Mouse (Mus musculus): ENCODE measurements at regions not wholly inside any gene's neighbourhood (a gene's known extent, or its start where the extent isn't known, plus 50 kb on each side); places are given as distances from the start of the nearest gene placed in this dataset.
A peak's percentile ranks its signal among the peaks of the same experiment; 100 is the strongest.

GRCm38 (mm10) chr5:18080761-18081160 lies 118.4 kb downstream of the Gnat3 start:
- Histone ChIP-seq H3K9ac (ENCODE audit: low read depth, low read length) (no peak overlapping the region), H3K9me3 (ENCODE audit: control insufficient read depth, low read length) (no peaks in the 10 kb centered on the region), H3K4me1 (ENCODE audit: control insufficient read depth, insufficient read depth, low read length) (no peaks in the 10 kb centered on the region), H3K4me3 (ENCODE audit: low read length) (no peak overlapping the region), H3K4me2 (ENCODE audit: low read depth, low read length) (no peak overlapping the region), H3K27me3 (replicated peaks; ENCODE audit: control insufficient read depth, insufficient read depth, low read length) (no peaks in the 10 kb centered on the region), H3K27ac (ENCODE audit: low read length) (no peak overlapping the region), H3K36me3 (ENCODE audit: control insufficient read depth, insufficient read depth, low read length) (no peaks in the 10 kb centered on the region)
- no peak for ATAC-seq

GRCm38 (mm10) chr5:18082219-18082618 lies 119.9 kb downstream of the Gnat3 start:
- no peak overlapping the region for H3K4me3 ChIP-seq (ENCODE audit: low read length)
- H3K4me1 ChIP-seq (ENCODE audit: control insufficient read depth, insufficient read depth, low read length): no peaks in the 10 kb centered on the region
- no peak for ATAC-seq
- 68% methylated on average over 9 of the region's 9 CpGs for WGBS
- no peaks in the 10 kb centered on the region for H3K27me3 ChIP-seq (replicated peaks; ENCODE audit: control insufficient read depth, insufficient read depth, low read length)
- no peaks in the 10 kb centered on the region for H3K9me3 ChIP-seq (ENCODE audit: control insufficient read depth, low read length)
- H3K36me3 ChIP-seq (ENCODE audit: control insufficient read depth, insufficient read depth, low read length): no peaks in the 10 kb centered on the region
- no peak overlapping the region for H3K27ac ChIP-seq (ENCODE audit: low read length)
- H3K9ac ChIP-seq (ENCODE audit: low read depth, low read length): no peak overlapping the region
- no peak overlapping the region for H3K4me2 ChIP-seq (ENCODE audit: low read depth, low read length)

DNA sequence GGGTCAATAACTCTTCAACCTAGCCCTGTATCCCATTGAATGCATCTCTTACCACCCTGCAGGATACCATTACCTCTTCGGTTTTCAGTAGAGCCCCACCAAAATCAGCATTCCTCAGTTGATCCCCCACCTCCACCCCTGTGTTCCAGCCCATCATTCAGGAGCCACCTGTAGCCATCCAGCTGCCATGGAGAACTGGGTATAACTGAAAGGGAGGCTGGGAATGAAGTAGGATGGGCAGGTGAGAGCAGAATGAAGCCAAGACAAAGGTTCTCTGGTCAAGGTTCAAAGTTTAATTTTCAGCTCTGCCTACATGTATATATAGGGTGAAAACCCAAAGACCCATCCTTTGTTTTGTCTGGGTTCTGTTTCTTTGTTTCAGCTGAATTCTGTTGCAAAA lies 121.4 kb downstream of the Gnat3 start:
- Histone ChIP-seq H3K4me2 (ENCODE audit: low read depth, low read length) (no peak overlapping the region), H3K27ac (ENCODE audit: low read length) (no peak overlapping the region), H3K9ac (ENCODE audit: low read depth, low read length) (no peak overlapping the region), H3K27me3 (replicated peaks; ENCODE audit: control insufficient read depth, insufficient read depth, low read length) (no peaks in the 10 kb centered on the region), H3K9me3 (ENCODE audit: control insufficient read depth, low read length) (no peaks in the 10 kb centered on the region), H3K4me3 (ENCODE audit: low read length) (no peak overlapping the region), H3K36me3 (ENCODE audit: control insufficient read depth, insufficient read depth, low read length) (no peaks in the 10 kb centered on the region), H3K4me1 (ENCODE audit: control insufficient read depth, insufficient read depth, low read length) (no peaks in the 10 kb centered on the region)
- 80% methylated on average over 1 of the region's 1 CpGs for WGBS
- no peak for ATAC-seq

- 94% methylated on average over 2 of the region's 2 CpGs for WGBS
- H3K9me3 ChIP-seq (ENCODE audit: control insufficient read depth, low read length): no peaks in the 10 kb centered on the region
- ATAC-seq: no peak
These were observed 123.1 kb downstream of the Gnat3 start for GRCm38 (mm10) chr5:18085456-18085855.

DNA sequence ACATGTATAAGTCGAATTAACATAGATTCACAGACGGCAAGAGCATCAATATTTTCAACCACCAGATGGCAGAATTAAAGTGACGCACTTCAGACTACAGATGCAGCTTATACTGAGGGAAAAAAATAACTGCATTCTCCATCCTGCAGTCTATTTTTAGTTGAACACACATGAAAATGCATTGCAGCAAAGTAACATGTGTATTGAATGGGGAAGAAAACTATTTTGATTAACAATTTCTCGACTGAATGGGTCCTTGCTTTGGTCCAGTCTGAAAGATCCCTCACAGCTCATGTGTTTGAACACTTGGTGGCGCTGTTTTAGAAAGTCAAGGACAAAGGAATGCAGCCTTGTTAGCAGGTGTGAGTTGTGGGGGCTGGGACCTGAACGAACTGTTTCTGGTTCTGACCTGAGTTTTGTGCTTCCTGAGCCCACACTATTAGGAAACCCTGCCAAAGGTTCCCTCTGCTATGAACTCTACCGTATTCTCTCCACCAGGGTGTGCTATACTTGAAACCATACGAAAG lies 125.6 kb downstream of the Gnat3 start:
- Histone ChIP-seq H3K4me1 (ENCODE audit: control insufficient read depth, insufficient read depth, low read length) (no peaks in the 10 kb centered on the region), H3K9ac (ENCODE audit: low read depth, low read length) (no peak overlapping the region), H3K27me3 (replicated peaks; ENCODE audit: control insufficient read depth, insufficient read depth, low read length) (no peaks in the 10 kb centered on the region), H3K9me3 (ENCODE audit: control insufficient read depth, low read length) (no peaks in the 10 kb centered on the region), H3K4me2 (ENCODE audit: low read depth, low read length) (no peak overlapping the region), H3K4me3 (ENCODE audit: low read length) (no peak overlapping the region), H3K27ac (ENCODE audit: low read length) (no peak overlapping the region), H3K36me3 (ENCODE audit: control insufficient read depth, insufficient read depth, low read length) (no peaks in the 10 kb centered on the region)
- ATAC-seq: peak; percentile 70
- 36% methylated on average over 8 of the region's 8 CpGs for WGBS

More at GRCm38 (mm10) chr5:18085456-18085855, 123.1 kb downstream of the Gnat3 start:
- Histone ChIP-seq H3K27ac (ENCODE audit: low read length) (no peak overlapping the region), H3K4me1 (ENCODE audit: control insufficient read depth, insufficient read depth, low read length) (no peaks in the 10 kb centered on the region), H3K4me2 (ENCODE audit: low read depth, low read length) (no peak overlapping the region), H3K27me3 (replicated peaks; ENCODE audit: control insufficient read depth, insufficient read depth, low read length) (no peaks in the 10 kb centered on the region), H3K4me3 (ENCODE audit: low read length) (no peak overlapping the region), H3K36me3 (ENCODE audit: control insufficient read depth, insufficient read depth, low read length) (no peaks in the 10 kb centered on the region), H3K9ac (ENCODE audit: low read depth, low read length) (no peak overlapping the region)

GRCm38 (mm10) chr5:18089956-18090355 lies 127.6 kb downstream of the Gnat3 start:
- Histone ChIP-seq H3K9me3 (ENCODE audit: control insufficient read depth, low read length) (no peaks in the 10 kb centered on the region), H3K4me2 (ENCODE audit: low read depth, low read length) (no peak overlapping the region), H3K4me3 (ENCODE audit: low read length) (no peak overlapping the region), H3K27ac (ENCODE audit: low read length) (no peak overlapping the region), H3K9ac (ENCODE audit: low read depth, low read length) (no peak overlapping the region), H3K4me1 (ENCODE audit: control insufficient read depth, insufficient read depth, low read length) (no peaks in the 10 kb centered on the region), H3K36me3 (ENCODE audit: control insufficient read depth, insufficient read depth, low read length) (no peaks in the 10 kb centered on the region), H3K27me3 (replicated peaks; ENCODE audit: control insufficient read depth, insufficient read depth, low read length) (no peaks in the 10 kb centered on the region)
- WGBS: 74% methylated on average over 2 of the region's 2 CpGs
- peak; percentile 62; the same call in 1 of the 2 replicates for ATAC-seq

DNA sequence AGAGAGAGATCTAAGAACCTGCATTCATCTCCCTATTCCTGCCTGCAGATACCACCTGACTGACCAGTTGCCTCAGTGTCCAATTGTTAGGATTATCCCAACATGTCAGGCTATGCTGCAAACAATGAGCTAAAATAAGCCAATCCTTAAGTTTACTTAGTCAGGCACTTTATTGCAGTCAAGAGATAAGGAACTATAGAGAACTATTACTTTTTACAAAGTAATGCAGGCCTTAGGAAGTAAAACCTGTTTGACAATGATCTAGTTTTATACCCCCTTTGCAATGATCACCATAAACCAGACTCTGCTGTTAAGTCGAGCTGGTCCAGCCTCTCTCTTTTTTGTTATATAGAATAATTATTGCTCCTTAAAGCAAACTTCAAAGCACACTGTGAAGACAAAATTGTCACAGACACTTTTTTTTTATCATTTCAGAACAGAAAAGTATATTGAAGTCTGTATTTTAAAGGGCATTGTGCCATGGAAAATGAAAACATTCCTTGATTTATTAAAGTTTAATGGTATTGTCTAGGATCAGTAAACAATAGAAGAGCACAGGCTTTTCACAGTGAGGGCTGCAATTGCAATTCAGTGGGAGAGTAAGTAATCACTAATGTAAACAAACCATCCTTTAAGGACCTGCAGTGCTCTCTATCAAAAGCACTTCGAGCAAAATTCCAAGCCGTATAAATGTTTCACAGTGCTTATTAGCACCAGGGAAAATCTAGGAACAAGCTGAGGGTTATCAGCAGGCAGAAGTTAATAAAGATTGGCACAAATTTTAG lies 152.7 kb downstream of the Gnat3 start:
- H3K9me3 ChIP-seq (ENCODE audit: control insufficient read depth, low read length): no peaks in the 10 kb centered on the region
- ATAC-seq: peak; percentile 99
- H3K4me2 ChIP-seq (ENCODE audit: low read depth, low read length): no peak overlapping the region
- no peaks in the 10 kb centered on the region for H3K27me3 ChIP-seq (replicated peaks; ENCODE audit: control insufficient read depth, insufficient read depth, low read length)
- no peak overlapping the region for H3K9ac ChIP-seq (ENCODE audit: low read depth, low read length)
- no peak overlapping the region for H3K27ac ChIP-seq (ENCODE audit: low read length)
- no peaks in the 10 kb centered on the region for H3K36me3 ChIP-seq (ENCODE audit: control insufficient read depth, insufficient read depth, low read length)
- 6% methylated on average over 3 of the region's 3 CpGs for WGBS
- no peaks in the 10 kb centered on the region; the same call in 1 of the 2 replicates for H3K4me1 ChIP-seq (ENCODE audit: control insufficient read depth, insufficient read depth, low read length)
- no peak overlapping the region for H3K4me3 ChIP-seq (ENCODE audit: low read length)

- H3K4me1 ChIP-seq (ENCODE audit: control insufficient read depth, insufficient read depth, low read length): no peaks in the 10 kb centered on the region
- H3K36me3 ChIP-seq (ENCODE audit: control insufficient read depth, insufficient read depth, low read length): no peaks in the 10 kb centered on the region
- H3K9me3 ChIP-seq (ENCODE audit: control insufficient read depth, low read length): no peaks in the 10 kb centered on the region
- H3K4me2 ChIP-seq (ENCODE audit: low read depth, low read length): no peak overlapping the region
- no peak overlapping the region for H3K27ac ChIP-seq (ENCODE audit: low read length)
- no peaks in the 10 kb centered on the region for H3K27me3 ChIP-seq (replicated peaks; ENCODE audit: control insufficient read depth, insufficient read depth, low read length)
- H3K9ac ChIP-seq (ENCODE audit: low read depth, low read length): no peak overlapping the region
- H3K4me3 ChIP-seq (ENCODE audit: low read length): no peak overlapping the region
- 67% methylated on average over 7 of the region's 7 CpGs for WGBS
- no peak for ATAC-seq
These were observed 173.7 kb downstream of the Gnat3 start for GRCm38 (mm10) chr5:18135794-18136678.

- H3K4me2 ChIP-seq (ENCODE audit: low read depth, low read length): no peak overlapping the region
- H3K4me1 ChIP-seq (ENCODE audit: control insufficient read depth, insufficient read depth, low read length): no peaks in the 10 kb centered on the region
- ATAC-seq: no peak
- H3K36me3 ChIP-seq (ENCODE audit: control insufficient read depth, insufficient read depth, low read length): no peaks in the 10 kb centered on the region
- H3K9ac ChIP-seq (ENCODE audit: low read depth, low read length): no peak overlapping the region
- no peak overlapping the region for H3K4me3 ChIP-seq (ENCODE audit: low read length)
- H3K9me3 ChIP-seq (ENCODE audit: control insufficient read depth, low read length): no peaks in the 10 kb centered on the region
- WGBS: 75% methylated on average over 4 of the region's 4 CpGs
- no peak overlapping the region for H3K27ac ChIP-seq (ENCODE audit: low read length)
- no peaks in the 10 kb centered on the region for H3K27me3 ChIP-seq (replicated peaks; ENCODE audit: control insufficient read depth, insufficient read depth, low read length)
These were observed 175.2 kb downstream of the Gnat3 start for GRCm38 (mm10) chr5:18137450-18138061.

Measured in intestine, embryonic 16.5 days (tissue).